Mouse (Mus musculus) lung, embryonic 16.5 days (tissue): ENCODE data around the gene Adm. TPM values are rescaled to one million over a fixed set of nuclear protein-coding genes. Genes with fewer than 3 reads are reported as not detected.
"Not testable (repeated sequence)": the region's sequence is repeated elsewhere in the genome, so short reads cannot be mapped to it uniquely, and the experiment has no call there.

Experiments
- ATAC-seq: fragments of 200-750 bp; cut with Nextera tagmentation; 2 replicates; pipeline ENCODE4 v1.8.0; 2017; ENCODE audit warnings: low read depth, mild to moderate bottlenecking, moderate library complexity
- H3K27ac ChIP-seq: fragments of 300-500 bp; sonication (generic); 2 replicates; pipeline ENCODE4 v1.5.1; 2014; ENCODE audit warnings: mild to moderate bottlenecking, control low read depth, low read length
- H3K27me3 ChIP-seq: fragments of 300-500 bp; sonication (generic); 2 replicates; pipeline ENCODE4 v1.6.1; 2014; ENCODE audit warnings: low read depth, low read length, mixed read lengths; ENCODE audit not compliant: control insufficient read depth, insufficient read depth
- H3K36me3 ChIP-seq: fragments of 300-500 bp; sonication (generic); 2 replicates; pipeline ENCODE4 v1.6.1; 2014; ENCODE audit warnings: low read length; ENCODE audit not compliant: control insufficient read depth, insufficient read depth
- H3K4me1 ChIP-seq: fragments of 300-500 bp; sonication (generic); replicated peaks from 2 replicates; pipeline ENCODE4 v1.6.1; 2014; ENCODE audit warnings: low read length, mixed read lengths; ENCODE audit not compliant: control insufficient read depth, insufficient read depth
- H3K4me2 ChIP-seq: fragments of 300-500 bp; sonication (generic); 2 replicates; pipeline ENCODE4 v1.6.1; 2014; ENCODE audit warnings: low read depth, low read length, control low read depth
- H3K4me3 ChIP-seq: fragments of 300-500 bp; sonication (generic); 2 replicates; pipeline ENCODE4 v1.5.1; 2014; ENCODE audit warnings: mild to moderate bottlenecking, low read length, control low read depth
- H3K9ac ChIP-seq: fragments of 300-500 bp; sonication (generic); 2 replicates; pipeline ENCODE4 v1.6.1; 2014; ENCODE audit warnings: low read length, control low read depth
- H3K9me3 ChIP-seq: fragments of 300-500 bp; sonication (generic); 2 replicates; pipeline ENCODE4 v1.6.1; 2016; ENCODE audit warnings: low read length; ENCODE audit not compliant: control insufficient read depth
- WGBS: fragments of 180-500 bp; shearing (Covaris S2); extraction: QIAGEN DNeasy Blood & Tissue Kit; methylation state at CpG from one replicate; pipeline ENCODE4 v1.1.7; 2014; 5-methylcytosine and 5-hydroxymethylcytosine counted together
- polyA plus RNA-seq: library from polyadenylated mRNA; unstranded; fragments of >200 nt; fragmentation: Nextera tagmentation; extraction: Ambion mirVana; gene quantifications from 2 replicates; pipeline ENCODE4 v1.2.1, GENCODE M21; 2015

The Adm gene
- 6.4 and 8.2 TPM in 2 replicates for polyA plus RNA-seq

- H3K9me3 ChIP-seq, result no peaks in the 10 kb centered on the region
- no peaks in the 10 kb centered on the region for H3K36me3 ChIP-seq
- peaks cover 63% of the 10 kb centered on the region for H3K4me1 ChIP-seq
- H3K4me3 ChIP-seq, result peak within 1 kb of the TSS; percentile 62
- WGBS, result under 1% methylated on average over 30 of the region's 30 CpGs
- peak within 1 kb of the TSS; percentile 99 for H3K4me2 ChIP-seq
- peaks cover 19% of the 10 kb centered on the region for H3K27me3 ChIP-seq
- peak; percentile 66 for ATAC-seq
- peak within 1 kb of the TSS; percentile 72 for H3K9ac ChIP-seq
- H3K27ac ChIP-seq, result no peak within 1 kb of the TSS
Observed at GRCm38 (mm10) chr7:110627486-110628272, at the start of gene Adm. Adm (plus strand) TSS chr7:110627661.

DNA sequence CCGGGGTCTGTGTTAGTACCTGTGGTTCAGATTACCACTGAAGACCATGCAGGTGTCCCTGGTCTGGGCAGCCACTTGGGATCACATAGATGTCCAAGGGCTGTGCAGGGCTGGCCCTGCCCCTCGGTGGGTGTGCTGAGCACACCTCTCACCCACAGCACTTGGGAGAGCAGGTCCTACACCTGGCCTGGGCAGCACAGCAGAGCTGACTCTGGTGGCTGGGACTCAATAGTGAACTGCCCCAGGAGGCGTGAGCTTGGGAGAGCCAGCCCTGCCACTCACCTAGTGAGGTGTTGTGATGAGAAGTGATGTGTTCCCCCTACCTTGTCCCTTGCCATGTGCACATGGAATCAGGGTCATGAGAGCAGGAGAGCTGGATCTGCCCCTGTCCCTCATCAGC lies 43.8 kb upstream of the Adm start:
- no peak overlapping the region for H3K27ac ChIP-seq
- H3K4me1 ChIP-seq, result no peaks in the 10 kb centered on the region
- 96% methylated on average over 3 of the region's 3 CpGs for WGBS
- peak; percentile 28; the same call in 1 of the 2 replicates for ATAC-seq
- H3K27me3 ChIP-seq, result no peaks in the 10 kb centered on the region
- no peak overlapping the region for H3K4me2 ChIP-seq
- H3K4me3 ChIP-seq, result no peak overlapping the region
- H3K9me3 ChIP-seq, result no peaks in the 10 kb centered on the region
- no peaks in the 10 kb centered on the region for H3K36me3 ChIP-seq
- no peak overlapping the region for H3K9ac ChIP-seq

DNA sequence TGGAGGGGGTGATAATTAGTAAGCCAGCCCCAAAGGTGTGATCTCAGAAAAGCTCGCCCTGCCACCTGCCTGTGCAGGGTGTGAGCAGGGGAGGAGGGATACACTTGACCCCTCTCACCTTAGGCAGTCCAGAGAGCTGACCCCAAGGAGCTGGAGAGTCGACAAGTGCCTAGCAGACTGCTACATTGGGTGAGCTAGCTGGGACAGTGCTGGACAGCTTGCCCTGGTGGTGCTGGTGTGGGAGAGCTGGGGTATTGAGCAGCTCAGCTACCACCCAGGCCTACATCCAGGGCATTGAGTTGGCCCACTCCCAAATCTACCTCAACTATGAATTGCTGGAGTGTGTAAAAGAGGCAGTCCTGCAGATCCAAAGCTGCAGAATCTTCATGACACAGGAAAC lies 43.3 kb upstream of the Adm start:
- Histone ChIP-seq H3K4me2 (no peak overlapping the region), H3K36me3 (no peaks in the 10 kb centered on the region), H3K4me3 (no peak overlapping the region), H3K27ac (no peak overlapping the region), H3K4me1 (no peaks in the 10 kb centered on the region), H3K9ac (no peak overlapping the region), H3K9me3 (no peaks in the 10 kb centered on the region), H3K27me3 (no peaks in the 10 kb centered on the region)
- ATAC-seq, result peak; percentile 41; the same call in 1 of the 2 replicates
- 58% methylated on average over 2 of the region's 2 CpGs for WGBS

DNA sequence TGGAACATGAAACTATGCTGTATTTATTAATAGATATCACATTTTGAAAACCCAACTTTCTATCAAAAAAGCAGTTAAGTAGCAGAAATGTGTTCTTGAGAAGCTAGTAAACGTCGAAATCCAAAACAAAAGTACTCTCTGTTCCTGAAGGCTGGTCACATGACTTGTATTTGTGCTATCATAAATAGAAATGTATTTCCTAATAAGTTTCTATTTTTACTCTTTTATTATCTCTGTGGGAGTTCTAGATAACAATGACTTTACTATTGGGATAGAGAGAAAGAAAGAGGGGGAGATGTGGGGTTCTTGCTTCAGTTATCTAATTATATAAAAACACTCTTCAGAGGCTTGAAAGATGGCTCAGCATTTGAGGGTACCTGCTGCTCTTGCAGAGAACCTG lies 42.2 kb upstream of the Adm start:
- no peak overlapping the region for H3K4me2 ChIP-seq
- no peaks in the 10 kb centered on the region for H3K36me3 ChIP-seq
- H3K27me3 ChIP-seq, result no peaks in the 10 kb centered on the region
- no peak overlapping the region for H3K9ac ChIP-seq
- no peak overlapping the region for H3K27ac ChIP-seq
- WGBS, result 60% methylated on average over 2 of the region's 2 CpGs
- H3K4me1 ChIP-seq, result no peaks in the 10 kb centered on the region
- no peaks in the 10 kb centered on the region for H3K9me3 ChIP-seq
- ATAC-seq, result no peak
- no peak overlapping the region for H3K4me3 ChIP-seq

DNA sequence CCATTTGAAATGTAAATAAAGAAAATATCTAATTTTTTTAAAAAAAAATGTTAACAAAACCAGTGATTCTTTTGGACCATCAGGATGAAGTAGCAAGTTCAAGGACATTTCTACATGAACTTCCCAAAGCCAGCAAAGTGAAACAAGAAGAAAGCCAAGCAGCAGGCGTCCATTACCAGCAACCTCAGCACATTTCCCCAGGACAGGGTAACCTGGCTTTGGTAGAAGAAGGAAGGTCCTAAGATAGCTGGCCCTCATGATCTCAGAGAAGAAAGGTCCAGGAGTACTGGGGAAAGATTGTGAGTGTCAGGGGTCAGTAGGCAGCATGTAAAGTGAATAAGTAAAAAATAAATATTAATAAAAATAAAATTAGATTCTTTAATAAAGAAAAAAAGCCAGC lies 39.7 kb upstream of the Adm start:
- H3K27me3 ChIP-seq, result no peaks in the 10 kb centered on the region
- no peaks in the 10 kb centered on the region for H3K9me3 ChIP-seq
- H3K9ac ChIP-seq, result no peak overlapping the region
- ATAC-seq, result no peak
- no peaks in the 10 kb centered on the region for H3K4me1 ChIP-seq
- no peak overlapping the region for H3K27ac ChIP-seq
- no peak overlapping the region for H3K4me3 ChIP-seq
- no peak overlapping the region for H3K4me2 ChIP-seq
- no peaks in the 10 kb centered on the region for H3K36me3 ChIP-seq
- 87% methylated on average over 1 of the region's 1 CpGs for WGBS

GRCm38 (mm10) chr7:110593991-110594390 lies 33.5 kb upstream of the Adm start:
- not testable (repeated sequence) for H3K4me1 ChIP-seq, ATAC-seq, H3K9me3 ChIP-seq, H3K9ac ChIP-seq, H3K36me3 ChIP-seq, H3K27ac ChIP-seq, H3K4me3 ChIP-seq, H3K27me3 ChIP-seq, H3K4me2 ChIP-seq
- 90% methylated on average over 3 of the region's 3 CpGs for WGBS

GRCm38 (mm10) chr7:110597141-110597540 lies 30.3 kb upstream of the Adm start:
- Histone ChIP-seq H3K4me2 (no peak overlapping the region), H3K4me3 (no peak overlapping the region), H3K27ac (no peak overlapping the region), H3K36me3 (peaks cover 5% of the 10 kb centered on the region), H3K27me3 (no peaks in the 10 kb centered on the region), H3K4me1 (no peaks in the 10 kb centered on the region), H3K9me3 (peaks cover 3% of the 10 kb centered on the region), H3K9ac (no peak overlapping the region)
- ATAC-seq, result no peak
- 88% methylated on average over 1 of the region's 1 CpGs for WGBS

- 82% methylated on average over 4 of the region's 4 CpGs for WGBS
- Histone ChIP-seq H3K9ac (no peak overlapping the region), H3K27me3 (no peaks in the 10 kb centered on the region), H3K9me3 (0 out of 2 replicates have a peak, but pooled peaks cover 2% of the 10 kb centered on the region), H3K4me2 (no peak overlapping the region), H3K36me3 (no peaks in the 10 kb centered on the region), H3K4me3 (no peak overlapping the region), H3K27ac (no peak overlapping the region), H3K4me1 (no peaks in the 10 kb centered on the region)
- ATAC-seq, result no peak
Observed at GRCm38 (mm10) chr7:110605476-110605875, 22.0 kb upstream of the Adm start.

- Histone ChIP-seq H3K4me3 (no peak overlapping the region), H3K27ac (no peak overlapping the region), H3K36me3 (no peaks in the 10 kb centered on the region), H3K27me3 (no peaks in the 10 kb centered on the region), H3K4me2 (no peak overlapping the region), H3K9me3 (0 out of 2 replicates have a peak, but pooled peaks cover 2% of the 10 kb centered on the region), H3K4me1 (peaks cover under 1% of the 10 kb centered on the region; the same call in 1 of the 2 replicates), H3K9ac (no peak overlapping the region)
- 100% methylated on average over 1 of the region's 1 CpGs for WGBS
- ATAC-seq, result no peak
Observed at GRCm38 (mm10) chr7:110606906-110607305, 20.6 kb upstream of the Adm start.
